Mouse (Mus musculus): Measurements from ENCODE around the gene Lysmd2.

DNA sequence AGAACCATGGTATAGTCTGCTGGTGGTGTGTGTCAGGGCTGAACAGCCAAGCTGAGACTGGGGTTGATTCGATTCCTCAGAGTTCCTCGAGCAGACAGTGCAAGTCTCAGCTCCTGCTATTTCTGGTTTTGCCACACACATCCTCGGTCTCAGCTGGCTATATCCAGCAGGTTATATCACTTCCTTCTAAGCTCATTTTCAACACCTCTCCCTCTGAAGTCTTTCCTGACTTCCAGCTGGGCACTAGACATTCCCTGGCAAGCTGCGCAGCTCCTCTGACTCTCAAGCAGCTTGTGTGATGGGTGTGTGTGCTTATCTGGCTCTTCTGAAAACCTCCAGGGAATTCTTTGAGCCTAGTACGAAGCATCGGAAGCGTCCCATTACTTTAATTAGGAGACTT lies 50.7 kb downstream of the Lysmd2 start:
- TF ChIP-seq CTCF (IDR thresholded peaks at IDR 0.05; ENCODE audit: extremely low read depth, insufficient read length, insufficient replicate concordance, low read depth, low read length) (no peak), POLR2A (IDR thresholded peaks at IDR 0.05; ENCODE audit: low read depth, low read length) (no peak)
